Mouse (Mus musculus) gonadal fat pad, adult 2 months (tissue): ENCODE measurements around the gene Nr6a1. TPM values are rescaled to one million over a fixed set of nuclear protein-coding genes. Genes with fewer than 3 reads are reported as not detected.

ENCODE experiments used
- DNase-seq: peaks from one replicate; pipeline ENCODE4 v3.0.0-alpha.2; 2012; ENCODE audit warnings: low read depth
- polyA plus RNA-seq: library from polyadenylated mRNA; depleted of rRNA; stranded (reverse); fragments of >200 nt; gene quantifications from 2 replicates; pipeline ENCODE4 v1.2.3, GENCODE M21; 2012; rRNA removed

Gene Nr6a1
- polyA plus RNA-seq: 6.3 and 6.8 TPM in 2 replicates

DNA sequence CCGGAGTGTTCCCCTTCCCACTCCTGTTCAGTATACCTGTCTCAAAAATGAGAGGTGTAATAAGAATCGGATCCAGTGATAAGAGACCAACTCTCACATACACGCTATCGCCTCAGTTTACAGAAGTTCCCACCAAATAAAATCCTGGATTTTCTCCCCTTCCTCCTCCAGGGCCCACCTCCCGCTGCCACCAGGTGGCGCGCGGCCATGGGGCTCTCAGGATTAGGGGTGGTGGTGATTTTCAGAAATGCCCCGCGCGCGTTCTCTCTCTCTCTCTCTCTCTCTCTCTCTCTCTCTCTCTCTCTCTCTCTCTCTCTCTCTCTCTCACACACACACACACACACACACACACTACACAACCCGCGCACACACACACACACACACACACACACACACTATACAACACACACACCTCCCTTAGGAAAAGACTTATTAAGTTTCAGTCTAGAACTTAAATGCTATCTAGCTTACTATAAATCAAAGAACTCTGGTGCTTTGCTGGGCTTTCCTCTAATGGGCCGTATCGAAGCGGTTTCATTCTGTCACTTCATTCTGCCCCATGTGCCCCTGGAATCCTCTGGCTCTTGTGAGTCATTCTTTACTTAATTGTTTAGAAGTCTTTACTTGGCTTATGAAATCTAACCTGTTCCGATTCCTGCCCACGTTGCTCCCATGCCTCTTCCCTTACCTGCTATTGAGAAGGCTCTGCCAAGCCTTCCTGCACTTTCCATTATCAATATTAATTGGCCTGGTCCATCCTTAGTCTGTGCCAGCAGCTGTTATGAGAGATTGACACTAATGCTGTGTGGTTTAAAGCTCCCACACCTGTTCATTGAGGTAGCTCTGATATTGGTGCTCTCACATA, at the start of gene Nr6a1:
TSS of gene Nr6a1 (minus strand) at position 574 of the 865 bp plus-strand sequence.
- no peak for DNase-seq

DNA sequence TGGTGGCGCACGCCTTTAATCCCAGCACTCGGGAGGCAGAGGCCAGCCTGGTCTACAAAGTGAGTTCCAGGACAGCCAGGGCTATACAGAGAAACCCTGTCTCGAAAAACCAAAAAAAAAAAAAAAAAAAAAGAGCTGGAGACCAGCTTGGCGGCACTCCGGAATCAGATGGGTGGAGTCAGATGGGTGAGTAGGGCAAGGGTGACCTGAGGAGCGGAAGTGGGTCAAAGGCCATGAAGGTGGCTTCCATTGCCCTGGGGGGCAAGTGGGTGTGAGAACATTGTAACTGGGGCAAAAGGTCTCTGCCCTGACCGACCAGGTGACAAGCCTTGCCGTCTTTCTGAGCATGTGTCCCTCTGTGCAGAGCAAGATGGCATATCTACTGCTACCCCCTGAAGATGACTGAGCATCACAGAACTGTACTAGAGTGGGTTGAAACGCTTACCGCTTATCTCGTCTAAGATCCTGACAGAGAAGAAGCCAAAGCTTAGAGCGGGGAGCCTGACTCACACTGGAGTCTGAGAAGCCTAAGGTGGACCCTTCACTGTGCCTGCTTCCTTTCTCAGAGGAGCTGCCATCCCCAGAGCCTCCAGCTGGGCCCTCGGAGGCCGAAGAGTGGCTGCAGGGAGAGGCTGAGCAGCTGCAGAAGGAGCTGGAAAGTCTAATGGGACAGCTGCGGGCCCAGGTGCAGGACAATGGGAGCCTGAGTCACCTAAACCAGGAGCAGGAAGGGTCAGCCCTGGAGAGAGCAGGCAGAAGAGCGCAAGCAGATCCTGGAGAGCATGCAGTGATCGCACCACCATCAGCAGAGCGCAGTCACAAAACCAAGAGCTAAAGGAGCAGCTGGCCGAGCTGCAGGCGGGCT, 48.7 kb upstream of the Nr6a1 start:
- DNase-seq: no peak

DNA sequence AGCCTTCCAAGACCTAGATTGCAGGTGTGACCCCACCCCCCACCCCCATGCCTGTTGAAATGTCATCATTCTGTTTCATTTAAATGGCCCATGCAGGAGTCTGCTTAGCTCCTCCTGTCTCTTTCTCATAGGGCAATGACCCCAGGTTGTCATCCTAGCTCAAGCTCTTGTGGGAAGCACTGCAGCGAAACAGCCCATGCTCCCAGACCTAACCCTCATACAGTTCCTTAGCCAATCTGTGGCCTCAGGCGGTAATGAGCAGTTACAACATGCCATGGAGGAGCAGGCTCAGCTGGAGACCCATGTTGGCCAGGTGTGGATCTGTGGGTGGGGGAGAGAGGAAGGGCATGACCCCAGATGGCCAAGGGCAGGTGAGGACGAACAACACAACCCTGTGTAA, 47.7 kb upstream of the Nr6a1 start:
- DNase-seq: peak; percentile 97

DNA sequence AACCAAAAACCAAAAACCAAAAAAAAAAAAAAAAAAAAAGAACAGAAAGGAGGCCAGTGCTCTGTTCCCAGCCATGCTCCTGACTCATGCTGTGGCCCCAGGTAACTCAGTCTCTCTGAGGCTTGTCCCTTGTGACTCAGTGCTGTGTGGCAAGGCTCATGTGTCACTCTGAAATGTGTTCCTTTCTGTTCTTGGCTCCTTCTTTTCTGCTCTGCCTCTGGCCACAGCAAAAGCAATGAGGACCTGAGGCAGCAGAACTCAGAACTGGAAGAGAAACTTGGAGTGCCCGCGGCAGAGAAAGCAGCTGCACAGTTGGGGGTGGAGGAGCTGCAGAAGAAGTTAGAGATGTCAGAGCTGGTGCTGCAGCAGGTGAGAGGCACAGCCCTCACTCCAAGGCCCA, 46.7 kb upstream of the Nr6a1 start:
- DNase-seq: no peak

DNA sequence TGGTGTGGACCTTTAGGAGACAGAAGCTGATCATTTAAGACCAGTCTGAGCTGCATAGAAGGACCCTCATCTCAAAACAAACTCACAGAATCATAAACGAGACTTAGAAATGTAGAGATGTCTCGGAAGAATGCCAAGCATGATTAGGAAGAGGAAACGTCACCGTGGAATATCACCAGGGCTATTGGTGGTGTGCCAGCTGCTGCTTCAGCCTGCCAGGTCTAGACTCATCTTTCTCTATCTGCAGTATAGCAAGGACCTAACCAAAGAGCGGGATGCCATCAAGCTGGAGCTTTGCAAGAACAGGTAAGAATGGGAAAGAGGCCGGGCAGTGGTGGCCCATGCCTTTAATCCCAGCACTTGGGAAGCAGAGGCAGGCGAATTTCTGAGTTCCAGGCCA, 46.2 kb upstream of the Nr6a1 start:
- DNase-seq: no peak

DNA sequence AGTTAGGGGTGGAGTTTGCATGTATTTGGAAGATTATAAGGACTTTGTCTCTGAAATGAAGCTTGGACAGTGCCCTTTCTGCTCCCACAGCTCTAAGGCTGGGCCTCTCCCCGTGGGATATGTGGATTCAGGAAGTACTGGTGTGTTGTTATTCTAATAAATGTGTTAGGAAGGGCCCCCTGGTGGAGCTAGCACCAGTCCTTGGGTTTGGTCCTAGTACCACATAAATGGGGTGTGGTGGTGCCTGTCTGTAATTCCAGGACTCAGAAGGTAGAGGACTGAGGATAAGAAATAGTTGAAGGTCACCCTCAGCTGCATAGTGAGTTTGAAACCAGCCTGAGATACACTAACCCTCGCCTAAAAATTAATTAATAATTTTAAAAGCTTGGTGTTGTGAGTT, 45.7 kb upstream of the Nr6a1 start:
- DNase-seq: no peak

DNA sequence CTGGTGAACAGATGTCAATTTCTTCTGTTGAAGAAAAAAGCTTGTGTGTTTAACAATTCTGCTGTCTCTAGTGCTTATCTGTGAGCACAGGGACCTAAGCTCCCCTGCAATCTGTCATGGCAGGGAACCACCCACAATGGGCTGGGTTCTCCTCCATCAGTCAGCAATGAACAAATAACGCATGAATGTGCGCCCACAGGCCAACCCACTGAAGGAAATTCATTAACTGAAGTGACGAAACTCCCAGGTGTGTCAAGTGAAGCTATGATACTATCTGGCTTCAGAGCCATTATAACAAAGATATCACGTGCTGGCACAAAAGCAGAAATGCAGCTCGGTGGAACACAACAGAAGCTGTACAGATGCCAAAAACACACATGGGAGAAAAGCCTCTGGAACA, 42.6 kb upstream of the Nr6a1 start:
- DNase-seq: no peak

DNA sequence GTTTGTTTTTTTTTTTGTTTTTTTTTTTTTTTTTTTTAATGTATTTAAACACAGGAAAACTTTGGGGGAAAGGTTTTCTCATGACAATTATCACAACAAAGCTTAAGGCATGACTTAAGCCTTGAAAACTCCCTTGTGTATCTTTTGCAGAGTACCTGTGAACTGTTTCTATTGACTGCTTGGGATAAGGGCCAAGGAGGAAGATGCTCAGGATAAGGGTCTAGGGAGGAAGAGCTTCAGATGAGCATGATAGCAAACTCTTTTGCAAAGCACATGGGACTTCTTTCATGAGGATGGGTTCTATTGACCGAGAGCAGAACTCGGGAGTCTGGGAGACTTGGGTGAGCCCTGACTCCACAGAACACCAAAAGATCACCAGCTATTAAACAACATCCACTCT, 42.2 kb upstream of the Nr6a1 start:
- no peak for DNase-seq

DNA sequence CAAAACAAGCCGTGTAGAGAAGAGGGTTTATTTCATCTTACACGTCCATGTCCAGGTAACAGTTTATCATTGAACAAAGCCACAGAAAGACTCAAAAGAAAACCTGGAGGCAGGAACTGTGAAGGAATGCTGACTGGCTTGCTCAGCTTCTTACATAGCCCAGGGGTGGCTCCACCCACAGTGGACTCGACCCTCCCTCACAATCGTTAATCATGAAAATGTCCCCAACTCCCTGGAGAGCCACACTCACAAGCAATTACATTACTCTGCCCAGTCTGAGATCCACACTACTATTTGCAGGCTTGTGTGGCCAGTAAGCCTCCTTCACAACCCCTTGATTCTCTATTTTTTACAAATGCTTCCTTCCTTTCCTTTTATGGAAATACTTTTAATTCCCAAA, 36.7 kb upstream of the Nr6a1 start:
- no peak for DNase-seq

DNA sequence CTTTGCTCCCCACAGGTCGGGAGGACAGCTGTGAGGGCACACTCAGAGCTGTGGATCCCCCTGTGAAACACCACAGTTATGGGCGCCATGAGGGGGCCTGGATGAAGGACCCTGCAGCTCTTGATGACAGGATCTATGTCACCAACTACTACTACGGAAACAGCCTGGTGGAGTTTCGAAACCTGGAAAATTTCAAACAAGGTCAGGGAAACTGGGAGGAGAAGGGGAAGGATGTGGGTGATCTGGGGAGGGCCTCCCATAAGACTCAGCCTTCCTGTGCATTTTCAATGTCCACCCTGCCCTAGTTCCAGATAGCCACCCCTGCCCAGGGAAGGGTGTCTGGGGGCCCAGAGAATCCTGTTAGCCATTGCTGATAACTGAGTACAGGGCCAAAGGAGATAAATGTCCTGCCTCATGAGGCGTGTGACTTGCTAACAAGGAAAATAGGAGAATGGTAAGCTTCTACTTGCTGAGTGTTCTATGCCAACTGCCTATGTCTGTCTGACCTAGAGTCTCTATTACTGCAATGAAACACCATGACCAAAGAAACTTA, 30.3 kb upstream of the Nr6a1 start:
- DNase-seq: no peak

DNA sequence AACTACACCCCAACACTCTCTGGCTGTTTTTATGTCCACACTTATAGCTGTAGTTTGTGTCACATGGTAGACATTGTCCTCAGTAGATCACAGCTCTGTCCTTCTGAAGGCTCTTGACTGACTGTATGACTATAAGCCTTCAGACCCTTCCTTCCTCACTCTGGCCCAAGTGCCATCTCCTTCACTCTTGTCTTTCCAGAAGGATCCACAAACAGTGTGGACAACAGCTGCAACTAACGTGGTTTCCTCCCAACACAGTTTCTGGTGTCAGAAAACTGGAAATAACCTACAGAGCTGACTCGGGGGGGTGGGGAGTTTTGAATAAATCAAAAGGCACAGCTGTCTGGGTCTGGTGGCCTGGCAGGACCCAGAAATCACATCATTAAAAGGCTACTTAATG, 28.6 kb upstream of the Nr6a1 start:
- no peak for DNase-seq

DNA sequence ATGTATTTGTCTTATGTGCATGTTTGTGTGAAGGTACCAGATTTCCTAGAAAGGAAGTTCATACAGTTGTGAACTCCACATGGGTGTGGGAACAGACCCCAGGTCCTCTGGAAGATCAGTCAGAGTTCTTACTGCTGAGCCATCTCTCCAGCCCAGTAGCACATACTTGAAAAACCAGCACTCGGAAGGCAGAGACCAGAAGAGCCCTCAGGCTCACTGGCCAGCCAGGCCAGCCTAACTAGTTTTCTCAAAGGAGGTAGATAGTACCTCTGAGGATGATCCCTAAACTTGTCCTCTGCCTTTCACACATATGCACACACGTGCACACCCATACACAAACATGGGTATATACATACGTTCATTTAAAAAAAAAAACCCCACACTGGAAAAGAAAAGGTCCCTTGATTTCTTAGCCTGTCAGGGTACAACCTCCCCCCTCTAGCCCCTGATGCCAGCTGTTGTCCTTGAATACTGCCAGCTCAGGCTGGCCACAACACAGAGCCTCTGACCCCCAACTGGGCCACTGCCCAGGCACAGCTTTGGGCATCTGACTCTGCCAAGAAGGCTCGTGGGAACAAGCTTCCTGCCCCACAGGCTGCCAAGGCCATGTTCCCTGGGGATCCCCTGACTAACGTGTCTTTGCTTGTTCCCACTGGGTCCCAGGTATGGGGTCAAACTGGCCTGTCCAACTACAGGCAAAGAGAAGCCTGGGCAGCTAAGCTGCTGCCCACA, 25.8 kb upstream of the Nr6a1 start:
- peak; percentile 79 for DNase-seq

DNA sequence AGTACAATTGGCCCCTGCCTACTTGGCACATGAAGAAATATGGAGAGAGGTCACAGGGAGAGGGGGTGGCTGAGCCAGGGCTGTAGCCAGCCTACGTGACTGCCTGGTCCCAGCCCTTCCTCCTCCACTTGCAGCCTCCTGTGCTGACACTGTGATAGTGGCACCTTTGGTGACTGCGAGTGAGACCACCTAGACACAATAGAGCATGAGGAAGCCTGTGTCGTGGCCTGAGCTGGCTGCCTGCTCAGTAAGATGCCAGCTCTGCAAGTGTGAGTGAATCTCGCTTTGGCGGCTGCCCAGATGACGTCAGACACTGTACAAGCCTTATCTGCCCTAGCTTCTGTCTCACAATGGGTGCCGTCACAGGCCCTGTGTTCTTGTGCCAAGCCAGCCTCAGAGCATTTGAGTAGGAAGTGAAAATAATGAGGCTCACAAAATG, 22.8 kb upstream of the Nr6a1 start:
- DNase-seq: peak; percentile 79

DNA sequence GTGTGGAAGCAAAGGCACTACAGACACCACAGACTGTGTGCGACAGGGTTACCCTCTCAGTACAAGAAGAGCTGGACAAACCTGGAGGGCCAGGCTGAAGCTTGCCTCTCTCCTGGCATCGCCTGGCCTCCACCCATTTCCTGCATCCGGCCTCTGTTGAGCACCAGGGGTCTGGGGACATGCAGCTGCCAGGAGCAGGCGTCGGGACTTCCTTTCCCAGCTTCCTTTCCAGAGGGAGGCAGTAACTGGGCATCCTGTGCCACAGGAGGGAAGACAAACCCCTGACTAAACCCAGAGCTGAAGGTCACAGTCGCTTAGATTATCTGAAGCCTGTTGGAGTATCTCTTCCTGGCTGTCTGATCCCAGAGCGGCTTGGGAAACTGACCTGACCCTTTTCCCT, 20.1 kb upstream of the Nr6a1 start:
- no peak for DNase-seq

DNA sequence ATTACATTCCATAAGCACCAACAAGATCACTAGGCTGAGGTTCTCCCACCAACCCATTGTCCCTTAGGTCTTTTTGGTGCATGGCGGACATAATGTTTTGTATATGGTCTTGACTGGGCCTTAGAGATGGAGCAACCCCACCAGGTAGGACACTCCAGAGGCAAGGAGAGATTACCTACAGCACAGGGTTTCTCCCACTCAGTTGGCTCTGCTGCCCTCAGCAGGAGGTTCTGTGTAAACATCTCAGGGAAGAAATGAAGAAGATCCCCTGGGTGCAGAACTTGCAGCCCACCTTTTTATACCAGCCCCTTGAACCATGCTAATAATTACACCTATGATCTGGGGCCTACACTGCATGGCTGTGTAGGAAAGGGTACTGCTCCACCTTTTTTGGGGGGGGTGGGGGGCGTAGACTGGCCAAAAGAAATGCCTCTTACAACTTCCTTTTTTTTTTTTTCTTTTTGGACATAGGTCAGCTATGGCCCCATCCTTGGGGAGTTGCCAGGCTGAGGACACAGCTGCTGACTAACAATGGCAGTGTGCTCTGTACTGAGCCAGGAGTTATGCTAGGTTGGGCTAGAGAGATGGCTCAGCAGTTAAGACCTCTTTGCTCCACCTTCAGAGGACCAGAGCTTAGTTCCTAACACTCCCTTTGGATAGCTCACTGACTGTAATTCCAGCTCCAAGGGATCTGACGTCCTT, 17.1 kb upstream of the Nr6a1 start:
- no peak for DNase-seq

DNA sequence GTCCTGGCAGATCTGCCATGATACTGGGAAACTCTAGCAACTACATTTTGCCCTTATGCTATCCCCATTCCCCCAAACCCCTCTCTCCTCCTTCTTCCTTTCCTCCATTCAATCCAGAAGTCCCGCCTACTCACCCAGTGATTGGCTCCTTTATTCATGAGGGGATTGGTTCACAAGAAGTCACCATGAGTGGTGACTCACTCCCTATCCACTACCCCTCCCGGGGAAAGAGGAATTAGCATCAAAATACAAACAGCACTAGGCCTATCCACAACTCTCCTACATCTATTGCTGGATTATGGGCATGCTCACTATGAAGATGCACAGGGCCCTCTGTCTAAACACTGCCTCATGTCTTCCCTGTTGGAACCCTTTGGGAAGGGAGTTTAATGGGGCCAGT, 16.5 kb upstream of the Nr6a1 start:
- no peak for DNase-seq

DNA sequence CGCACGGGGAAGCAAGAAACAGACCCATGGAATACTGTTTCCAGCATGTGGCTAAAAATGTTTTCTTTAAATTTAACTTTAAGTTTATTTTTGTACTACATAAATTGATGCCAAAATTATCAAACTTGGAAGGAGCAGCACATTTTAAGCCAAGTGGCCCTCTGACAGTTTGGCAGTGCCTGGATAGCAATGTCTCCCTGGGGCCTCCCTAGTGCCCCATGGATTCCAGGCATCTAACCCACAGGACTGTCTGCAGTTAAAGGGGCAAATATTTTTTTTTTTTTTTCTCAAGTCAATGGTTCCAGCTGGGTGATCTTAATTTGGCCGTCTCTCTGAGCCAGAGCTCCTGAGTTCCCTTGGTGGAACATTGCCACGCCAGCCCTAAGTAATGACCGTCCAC, 15.7 kb upstream of the Nr6a1 start:
- no peak for DNase-seq

DNA sequence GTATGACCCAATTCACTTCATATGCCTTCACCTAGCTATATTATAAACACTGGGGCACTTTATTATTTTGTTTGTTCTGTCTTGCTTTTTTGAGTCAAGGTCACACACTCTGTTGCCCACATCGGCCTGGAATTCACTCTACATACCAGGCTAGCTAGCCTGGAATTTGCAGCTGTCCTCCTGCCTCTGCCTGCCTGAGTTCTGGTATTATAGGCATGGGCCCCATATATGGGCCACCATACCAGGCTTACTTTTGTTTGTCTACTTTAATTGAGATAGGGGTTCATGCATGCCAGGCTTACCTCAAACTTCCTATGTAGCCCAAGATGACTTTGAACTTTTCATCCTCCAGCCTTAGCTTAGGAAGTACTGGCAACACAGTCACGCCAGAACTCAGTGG, 14.4 kb upstream of the Nr6a1 start:
- DNase-seq: no peak

DNA sequence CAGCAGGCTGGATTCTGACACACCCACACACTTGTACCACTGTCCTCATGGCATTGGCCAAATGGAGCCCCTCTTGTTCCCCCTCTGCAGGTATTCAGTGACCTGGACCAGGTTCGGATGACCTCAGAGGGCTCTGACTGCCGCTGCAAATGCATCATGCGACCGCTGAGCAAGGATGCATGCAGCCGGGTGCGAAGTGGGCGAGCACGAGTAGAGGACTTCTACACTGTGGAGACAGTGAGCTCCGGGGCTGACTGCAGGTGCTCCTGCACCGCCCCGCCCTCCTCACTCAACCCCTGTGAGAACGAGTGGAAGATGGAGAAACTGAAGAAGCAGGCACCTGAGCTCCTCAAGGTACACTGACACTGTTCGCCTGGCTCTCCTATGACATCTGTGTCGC, 13.9 kb upstream of the Nr6a1 start:
- DNase-seq: no peak

DNA sequence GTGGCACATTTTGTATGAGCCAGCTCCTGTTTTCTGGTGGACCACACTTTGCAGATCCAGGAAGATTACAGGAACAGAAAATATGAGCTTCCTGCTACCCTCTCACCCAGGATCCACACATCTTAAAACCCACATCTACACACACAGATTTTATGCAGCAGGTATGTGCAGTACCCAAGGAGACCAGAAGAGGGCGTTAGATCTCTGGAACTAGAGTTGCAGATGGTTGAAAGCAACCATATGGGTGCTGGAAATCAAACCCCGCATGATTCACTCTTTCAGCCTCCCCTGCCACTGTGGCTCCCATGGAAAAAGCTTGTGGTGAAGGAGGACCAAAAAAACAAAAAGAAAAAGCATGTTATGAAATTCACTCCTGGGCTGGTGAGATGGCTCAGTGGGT, 11.6 kb upstream of the Nr6a1 start:
- DNase-seq: no peak

DNA sequence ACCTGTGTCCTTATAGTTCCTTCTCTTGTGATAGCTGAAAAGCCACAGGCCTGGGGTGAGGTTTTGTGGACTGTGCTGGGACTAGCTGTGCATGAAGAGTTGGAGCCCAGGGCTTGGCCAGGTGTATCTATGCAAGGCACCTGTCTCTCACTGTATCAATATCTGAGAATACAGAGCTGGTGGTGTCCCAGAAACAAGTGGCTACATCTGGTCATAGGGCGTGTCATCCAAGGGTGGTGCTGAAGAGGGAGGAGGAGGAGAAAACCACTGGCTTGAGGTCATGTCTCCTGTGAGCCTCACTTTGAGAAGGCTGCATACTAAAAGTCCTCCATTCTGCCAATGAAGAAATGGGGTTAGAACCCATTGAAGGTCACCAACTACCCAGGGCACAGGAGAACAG, 10.5 kb upstream of the Nr6a1 start:
- no peak for DNase-seq
